Mouse (Mus musculus) limb, embryonic 15.5 days (tissue): ENCODE measurements around the gene Slbp. TPM values are rescaled to one million over a fixed set of nuclear protein-coding genes. Genes with fewer than 3 reads are reported as not detected.

Experiments used
- ATAC-seq: fragments of 200-750 bp; cut with Nextera tagmentation; 2 replicates; pipeline ENCODE4 v1.8.0; 2017; ENCODE audit warnings: low read depth, moderate TSS enrichment; ENCODE audit not compliant: insufficient number of reproducible peaks, low FRiP score, low TSS enrichment
- H3K27ac ChIP-seq: fragments of 300-500 bp; sonication (generic); 2 replicates; pipeline ENCODE4 v1.5.1; 2015; ENCODE audit warnings: moderate library complexity, mild to moderate bottlenecking, inconsistent platforms
- H3K27me3 ChIP-seq: fragments of 300-500 bp; sonication (generic); 2 replicates; pipeline ENCODE4 v1.6.1; 2015; ENCODE audit warnings: inconsistent platforms
- H3K36me3 ChIP-seq: fragments of 300-500 bp; sonication (generic); 2 replicates; pipeline ENCODE4 v1.6.1; 2015; ENCODE audit warnings: inconsistent platforms
- H3K4me1 ChIP-seq: fragments of 300-500 bp; sonication (generic); 2 replicates; pipeline ENCODE4 v1.6.1; 2015; ENCODE audit warnings: inconsistent platforms
- H3K4me2 ChIP-seq: fragments of 300-500 bp; sonication (generic); 2 replicates; pipeline ENCODE4 v1.6.1; 2015; ENCODE audit warnings: mild to moderate bottlenecking, inconsistent platforms
- H3K4me3 ChIP-seq: fragments of 300-500 bp; sonication (generic); 2 replicates; pipeline ENCODE4 v1.5.1; 2015; ENCODE audit warnings: mild to moderate bottlenecking, inconsistent platforms
- H3K9ac ChIP-seq: fragments of 300-500 bp; sonication (generic); 2 replicates; pipeline ENCODE4 v1.6.1; 2015; ENCODE audit warnings: inconsistent platforms
- H3K9me3 ChIP-seq: fragments of 300-500 bp; sonication (generic); 2 replicates; pipeline ENCODE4 v1.6.1; 2016; ENCODE audit warnings: inconsistent platforms
- WGBS: fragments of 180-500 bp; shearing (Covaris S2); methylation state at CpG from one replicate; pipeline ENCODE4 v1.1.7; 2015; 5-methylcytosine and 5-hydroxymethylcytosine counted together
- polyA plus RNA-seq: library from polyadenylated mRNA; unstranded; fragments of >200 nt; fragmentation: Nextera tagmentation; extraction: Ambion mirVana; gene quantifications from 2 replicates; pipeline ENCODE4 v1.2.1, GENCODE M21; 2015

Gene Slbp
- polyA plus RNA-seq, 1 experiment from 2014 or later = 206 TPM

- no peak for ATAC-seq
- no peaks in the 10 kb centered on the region for H3K9me3 ChIP-seq
Observed at GRCm38 (mm10) chr5:33675964-33676363, 23.6 kb upstream of the Slbp start.

DNA sequence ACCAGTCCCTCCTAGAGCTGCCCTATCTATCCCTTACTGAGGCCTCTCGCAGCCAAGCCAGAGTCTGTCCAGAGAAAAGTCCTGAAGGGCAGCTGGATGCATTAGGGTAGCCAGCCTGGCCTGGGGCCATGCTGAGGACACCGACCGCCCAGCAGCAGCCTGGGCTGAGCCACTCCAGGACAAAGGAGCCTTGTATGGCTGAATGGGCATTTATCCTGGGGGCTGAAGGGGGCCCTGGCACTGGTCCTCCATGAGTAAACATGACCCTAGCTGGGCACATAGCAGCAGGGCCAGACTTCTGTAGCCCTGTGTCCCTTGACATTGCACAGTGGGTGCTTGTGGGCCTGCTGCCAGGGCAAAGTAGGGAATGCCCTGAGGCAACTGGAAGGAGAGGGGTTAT lies 22.1 kb upstream of the Slbp start:
- Histone ChIP-seq H3K4me3 (no peak overlapping the region), H3K36me3 (peaks cover 35% of the 10 kb centered on the region), H3K27ac (peak overlapping the region; percentile 59), H3K27me3 (no peaks in the 10 kb centered on the region), H3K4me2 (no peak overlapping the region), H3K9ac (no peak overlapping the region), H3K4me1 (no peaks in the 10 kb centered on the region), H3K9me3 (no peaks in the 10 kb centered on the region)
- WGBS = 74% methylated on average over 3 of the region's 3 CpGs
- ATAC-seq = peak; percentile 65

More at GRCm38 (mm10) chr5:33675964-33676363, 23.6 kb upstream of the Slbp start:
- H3K9ac ChIP-seq = no peak overlapping the region
- H3K4me3 ChIP-seq = no peak overlapping the region
- H3K4me1 ChIP-seq = peaks cover 3% of the 10 kb centered on the region; the same call in 1 of the 2 replicates
- peaks cover 21% of the 10 kb centered on the region for H3K36me3 ChIP-seq
- H3K27me3 ChIP-seq = no peaks in the 10 kb centered on the region
- WGBS = 0% methylated on average over 1 of the region's 1 CpGs
- no peak overlapping the region for H3K27ac ChIP-seq
- H3K4me2 ChIP-seq = no peak overlapping the region

GRCm38 (mm10) chr5:33671659-33672058 lies 19.3 kb upstream of the Slbp start:
- no peaks in the 10 kb centered on the region for H3K27me3 ChIP-seq
- H3K4me1 ChIP-seq = no peaks in the 10 kb centered on the region
- H3K27ac ChIP-seq = no peak overlapping the region
- H3K9ac ChIP-seq = no peak overlapping the region
- H3K4me2 ChIP-seq = no peak overlapping the region
- H3K4me3 ChIP-seq = no peak overlapping the region
- 82% methylated on average over 5 of the region's 5 CpGs for WGBS
- H3K9me3 ChIP-seq = no peaks in the 10 kb centered on the region
- no peak for ATAC-seq
- H3K36me3 ChIP-seq = peaks cover 61% of the 10 kb centered on the region

- H3K4me1 ChIP-seq = no peaks in the 10 kb centered on the region
- no peak overlapping the region for H3K4me3 ChIP-seq
- H3K36me3 ChIP-seq = peaks cover 81% of the 10 kb centered on the region
- no peak overlapping the region for H3K27ac ChIP-seq
- no peaks in the 10 kb centered on the region for H3K9me3 ChIP-seq
- no peak for ATAC-seq
- H3K4me2 ChIP-seq = no peak overlapping the region
- H3K27me3 ChIP-seq = no peaks in the 10 kb centered on the region
- H3K9ac ChIP-seq = no peak overlapping the region
Observed at GRCm38 (mm10) chr5:33668223-33668622, 15.8 kb upstream of the Slbp start.

GRCm38 (mm10) chr5:33658664-33659050 lies 6.3 kb upstream of the Slbp start:
- Histone ChIP-seq H3K4me2 (peak overlapping the region; percentile 78), H3K4me1 (peaks cover 37% of the 10 kb centered on the region), H3K9ac (peak overlapping the region; percentile 60), H3K4me3 (peak overlapping the region; percentile 71), H3K9me3 (no peaks in the 10 kb centered on the region), H3K27ac (peak overlapping the region; percentile 97; the same call in 1 of the 2 replicates), H3K27me3 (no peaks in the 10 kb centered on the region), H3K36me3 (peaks cover 35% of the 10 kb centered on the region)
- WGBS = under 1% methylated on average over 26 of the region's 26 CpGs
- ATAC-seq = no peak

- H3K27me3 ChIP-seq = no peaks in the 10 kb centered on the region
- peak within 1 kb of the TSS; percentile 71 for H3K4me3 ChIP-seq
- peak; percentile 98 for ATAC-seq
- no peaks in the 10 kb centered on the region for H3K9me3 ChIP-seq
- peaks cover 37% of the 10 kb centered on the region for H3K36me3 ChIP-seq
- 1% methylated on average over 60 of the region's 60 CpGs for WGBS
- peak within 1 kb of the TSS; percentile 60 for H3K9ac ChIP-seq
- H3K4me1 ChIP-seq = peaks cover 37% of the 10 kb centered on the region
- H3K4me2 ChIP-seq = peak within 1 kb of the TSS; percentile 84
- peak within 1 kb of the TSS; percentile 97 for H3K27ac ChIP-seq
Observed at GRCm38 (mm10) chr5:33657787-33658663, 5.7 kb upstream of the Slbp start, which contains the start of the genes Tacc3 and Tmem129. Gene Tacc3, plus strand, starts transcription at chr5:33658128. Gene Tmem129, minus strand, starts transcription at chr5:33658416.

DNA sequence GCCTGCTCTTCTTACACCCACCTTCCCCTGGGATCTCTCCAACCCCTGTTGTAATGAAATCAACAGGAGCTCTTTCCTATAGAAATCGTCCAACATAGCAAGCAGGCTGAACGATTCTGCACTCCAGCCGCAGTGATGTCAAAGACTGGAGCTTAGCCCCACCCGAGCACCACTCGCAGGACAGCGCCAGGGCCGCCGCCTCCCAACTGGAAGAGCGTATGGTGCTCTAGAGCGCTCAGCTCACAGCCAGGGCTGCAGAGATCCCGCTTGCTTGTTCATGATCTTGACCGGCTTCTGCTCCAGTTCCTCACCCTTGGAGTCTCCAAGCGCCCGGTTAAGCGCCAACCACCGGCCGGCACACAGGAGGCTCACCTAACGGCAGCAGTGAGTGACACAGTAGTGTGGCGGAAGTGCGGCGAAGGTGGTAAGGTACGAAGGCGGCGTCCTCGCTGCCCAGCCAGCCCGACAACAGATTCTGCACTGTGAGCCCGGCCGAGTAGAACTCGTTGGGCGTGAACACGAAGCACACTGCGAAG lies 4.9 kb upstream of the Slbp start:
- H3K27me3 ChIP-seq = no peaks in the 10 kb centered on the region
- H3K4me1 ChIP-seq = peaks cover 41% of the 10 kb centered on the region
- peak overlapping the region; percentile 84 for H3K4me2 ChIP-seq
- peak overlapping the region; percentile 71 for H3K4me3 ChIP-seq
- H3K27ac ChIP-seq = peak overlapping the region; percentile 97
- ATAC-seq = peak; percentile 15; the same call in 1 of the 2 replicates
- peak overlapping the region; percentile 56 for H3K9ac ChIP-seq
- H3K36me3 ChIP-seq = peaks cover 34% of the 10 kb centered on the region
- WGBS = under 1% methylated on average over 32 of the region's 32 CpGs
- no peaks in the 10 kb centered on the region for H3K9me3 ChIP-seq

- H3K9ac ChIP-seq = peak overlapping the region; percentile 56
- no peak for ATAC-seq
- no peaks in the 10 kb centered on the region for H3K27me3 ChIP-seq
- H3K9me3 ChIP-seq = no peaks in the 10 kb centered on the region
- peak overlapping the region; percentile 84 for H3K4me2 ChIP-seq
- peaks cover 34% of the 10 kb centered on the region for H3K36me3 ChIP-seq
- peak overlapping the region; percentile 97 for H3K27ac ChIP-seq
- peaks cover 41% of the 10 kb centered on the region for H3K4me1 ChIP-seq
- 33% methylated on average over 1 of the region's 1 CpGs for WGBS
- H3K4me3 ChIP-seq = peak overlapping the region; percentile 71
Observed at GRCm38 (mm10) chr5:33656739-33657138, 4.4 kb upstream of the Slbp start.

DNA sequence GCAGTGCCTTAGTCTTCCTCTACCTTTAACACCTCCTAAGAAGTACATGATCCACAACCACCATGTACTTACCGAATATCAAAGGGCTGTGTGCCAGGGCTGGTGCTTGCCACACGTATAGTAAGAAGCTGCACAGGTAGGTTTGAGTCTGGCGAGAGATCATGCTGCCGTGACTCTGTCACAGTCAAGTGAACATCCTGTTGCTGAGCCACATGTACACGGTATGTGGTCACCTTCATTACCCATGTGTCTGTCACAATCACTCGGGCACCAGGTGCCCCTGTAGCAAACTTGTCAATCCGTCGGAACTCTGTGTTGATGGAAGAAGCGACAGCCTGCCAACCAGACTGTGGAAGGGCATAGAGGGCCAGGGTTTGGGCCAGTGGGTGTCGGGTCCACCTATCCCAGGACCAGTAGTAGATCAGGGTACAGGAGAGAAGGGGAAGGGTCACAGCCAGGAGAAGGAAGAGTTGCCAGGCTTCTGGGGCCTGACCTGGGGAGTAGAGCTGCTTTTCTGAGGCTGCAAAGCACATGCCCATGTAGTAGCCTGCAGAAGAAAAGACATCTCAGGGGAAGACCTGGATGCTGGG lies 3.0 kb upstream of the Slbp start:
- no peak for ATAC-seq
- Histone ChIP-seq H3K9me3 (no peaks in the 10 kb centered on the region), H3K36me3 (peaks cover 25% of the 10 kb centered on the region), H3K4me2 (no peak overlapping the region), H3K27ac (no peak overlapping the region), H3K4me1 (peaks cover 52% of the 10 kb centered on the region), H3K4me3 (no peak overlapping the region), H3K27me3 (no peaks in the 10 kb centered on the region), H3K9ac (no peak overlapping the region)
- 90% methylated on average over 10 of the region's 10 CpGs for WGBS

DNA sequence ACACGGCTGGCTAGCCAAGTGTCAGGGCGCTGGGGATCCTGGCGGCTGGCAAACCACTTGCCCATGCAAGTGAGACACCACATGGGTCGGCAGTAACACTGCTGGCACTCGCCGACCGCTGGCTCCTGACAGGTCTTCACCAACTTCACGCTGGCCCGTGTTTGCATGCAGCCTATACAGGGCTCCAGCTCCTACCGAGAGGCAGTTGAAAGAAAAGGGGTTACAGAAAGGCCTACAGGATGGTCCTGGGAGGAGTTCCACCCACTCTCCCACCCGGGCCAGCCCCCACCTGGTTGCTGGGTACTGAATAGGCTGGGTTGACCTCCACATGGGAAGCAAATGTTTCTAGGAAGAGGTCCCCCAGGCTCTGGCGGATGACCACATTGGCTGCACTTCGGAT lies 2.0 kb upstream of the Slbp start:
- no peak for ATAC-seq
- peaks cover 48% of the 10 kb centered on the region for H3K4me1 ChIP-seq
- WGBS = 94% methylated on average over 13 of the region's 13 CpGs
- H3K36me3 ChIP-seq = peaks cover 31% of the 10 kb centered on the region
- no peaks in the 10 kb centered on the region for H3K27me3 ChIP-seq
- H3K9me3 ChIP-seq = no peaks in the 10 kb centered on the region
- H3K9ac ChIP-seq = no peak overlapping the region
- H3K4me2 ChIP-seq = no peak overlapping the region
- H3K4me3 ChIP-seq = no peak overlapping the region
- H3K27ac ChIP-seq = no peak overlapping the region

DNA sequence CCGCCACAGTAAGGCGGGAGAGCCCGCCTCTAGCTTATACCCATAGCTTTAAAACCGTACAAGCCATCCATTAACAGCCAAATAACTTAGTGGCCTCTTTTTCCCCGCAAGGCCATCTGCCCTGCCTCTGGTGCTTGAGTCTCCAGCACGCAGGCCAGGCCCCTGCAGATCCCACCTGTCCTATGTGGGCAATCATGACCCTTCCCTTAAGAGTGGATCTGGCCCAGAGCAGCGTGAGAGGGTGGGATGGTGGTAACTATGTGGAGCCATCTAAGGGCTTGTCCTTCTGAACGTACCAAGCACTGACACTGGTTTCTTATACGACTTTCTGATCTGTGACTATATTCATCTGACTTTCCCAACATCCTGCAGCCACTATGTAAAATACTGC lies 404 bp upstream of the Slbp start:
- peaks cover 43% of the 10 kb centered on the region for H3K36me3 ChIP-seq
- H3K9ac ChIP-seq = no peak overlapping the region
- peak overlapping the region; percentile 68 for H3K4me3 ChIP-seq
- H3K4me1 ChIP-seq = peaks cover 39% of the 10 kb centered on the region
- H3K9me3 ChIP-seq = no peaks in the 10 kb centered on the region
- no peaks in the 10 kb centered on the region for H3K27me3 ChIP-seq
- 3% methylated on average over 9 of the region's 9 CpGs for WGBS
- peak overlapping the region; percentile 65 for H3K4me2 ChIP-seq
- H3K27ac ChIP-seq = peak overlapping the region; percentile 79
- ATAC-seq = peak; percentile 6; the same call in 1 of the 2 replicates

- H3K27ac ChIP-seq = peak overlapping the region; percentile 99
- no peak for ATAC-seq
- H3K9ac ChIP-seq = peak overlapping the region; percentile 77
- peaks cover 55% of the 10 kb centered on the region for H3K36me3 ChIP-seq
- peak overlapping the region; percentile 68 for H3K4me3 ChIP-seq
- peak overlapping the region; percentile 65 for H3K4me2 ChIP-seq
- H3K4me1 ChIP-seq = peaks cover 32% of the 10 kb centered on the region
- no peaks in the 10 kb centered on the region for H3K27me3 ChIP-seq
- 1% methylated on average over 11 of the region's 11 CpGs for WGBS
- no peaks in the 10 kb centered on the region for H3K9me3 ChIP-seq
Observed at GRCm38 (mm10) chr5:33651541-33651920, 843 bp downstream of the Slbp start.
